Mouse (Mus musculus): ENCODE data around the gene Wdfy2. TPM values are rescaled to one million over a fixed set of nuclear protein-coding genes. Genes with fewer than 3 reads are reported as not detected.
"Not testable (repeated sequence)": the region's sequence is repeated elsewhere in the genome, so short reads cannot be mapped to it uniquely, and the experiment has no call there.

Gene Wdfy2
- total RNA-seq (2017), result 29.0 to 31.6 TPM (median 29.2 TPM) in 3 replicates

GRCm38 (mm10) chr14:62837641-62838252, at the start of gene Wdfy2:
Wdfy2 (plus strand) TSS chr14:62837678.
- peak; percentile 6 for ATAC-seq (replicated peaks; ENCODE audit: insufficient number of reproducible peaks, low FRiP score, low TSS enrichment, poor library complexity, severe bottlenecking)

GRCm38 (mm10) chr14:62789282-62789681, 48.2 kb upstream of the Wdfy2 start:
- no peak for ATAC-seq (replicated peaks; ENCODE audit: insufficient number of reproducible peaks, low FRiP score, low TSS enrichment, poor library complexity, severe bottlenecking)

GRCm38 (mm10) chr14:62795719-62796118, 41.8 kb upstream of the Wdfy2 start:
- ATAC-seq (replicated peaks; ENCODE audit: insufficient number of reproducible peaks, low FRiP score, low TSS enrichment, poor library complexity, severe bottlenecking), result no peak

GRCm38 (mm10) chr14:62798608-62799101, 38.8 kb upstream of the Wdfy2 start:
- no peak for ATAC-seq (replicated peaks; ENCODE audit: insufficient number of reproducible peaks, low FRiP score, low TSS enrichment, poor library complexity, severe bottlenecking)

- ATAC-seq (replicated peaks; ENCODE audit: insufficient number of reproducible peaks, low FRiP score, low TSS enrichment, poor library complexity, severe bottlenecking), result no peak
These were observed 36.7 kb upstream of the Wdfy2 start for GRCm38 (mm10) chr14:62800791-62801190.

- ATAC-seq (replicated peaks; ENCODE audit: insufficient number of reproducible peaks, low FRiP score, low TSS enrichment, poor library complexity, severe bottlenecking), result no peak
These were observed 34.3 kb upstream of the Wdfy2 start for GRCm38 (mm10) chr14:62803204-62803603.

GRCm38 (mm10) chr14:62806921-62807320, 30.6 kb upstream of the Wdfy2 start:
- no peak for ATAC-seq (replicated peaks; ENCODE audit: insufficient number of reproducible peaks, low FRiP score, low TSS enrichment, poor library complexity, severe bottlenecking)

- ATAC-seq (replicated peaks; ENCODE audit: insufficient number of reproducible peaks, low FRiP score, low TSS enrichment, poor library complexity, severe bottlenecking), result peak; percentile 96
These were observed 28.6 kb upstream of the Wdfy2 start for GRCm38 (mm10) chr14:62808661-62809523.

GRCm38 (mm10) chr14:62812765-62813164, 24.7 kb upstream of the Wdfy2 start:
- ATAC-seq (replicated peaks; ENCODE audit: insufficient number of reproducible peaks, low FRiP score, low TSS enrichment, poor library complexity, severe bottlenecking), result no peak

- ATAC-seq (replicated peaks; ENCODE audit: insufficient number of reproducible peaks, low FRiP score, low TSS enrichment, poor library complexity, severe bottlenecking), result no peak
These were observed 22.9 kb upstream of the Wdfy2 start for GRCm38 (mm10) chr14:62814567-62814966.

GRCm38 (mm10) chr14:62816827-62817226, 20.7 kb upstream of the Wdfy2 start:
- no peak for ATAC-seq (replicated peaks; ENCODE audit: insufficient number of reproducible peaks, low FRiP score, low TSS enrichment, poor library complexity, severe bottlenecking)

GRCm38 (mm10) chr14:62825575-62826332, 11.7 kb upstream of the Wdfy2 start:
- no peak for ATAC-seq (replicated peaks; ENCODE audit: insufficient number of reproducible peaks, low FRiP score, low TSS enrichment, poor library complexity, severe bottlenecking)

- ATAC-seq (replicated peaks; ENCODE audit: insufficient number of reproducible peaks, low FRiP score, low TSS enrichment, poor library complexity, severe bottlenecking), result no peak
These were observed 8.2 kb upstream of the Wdfy2 start for GRCm38 (mm10) chr14:62829291-62829690.

- no peak for ATAC-seq (replicated peaks; ENCODE audit: insufficient number of reproducible peaks, low FRiP score, low TSS enrichment, poor library complexity, severe bottlenecking)
These were observed 5.7 kb upstream of the Wdfy2 start for GRCm38 (mm10) chr14:62831691-62832275.

GRCm38 (mm10) chr14:62833036-62833435, 4.4 kb upstream of the Wdfy2 start:
- ATAC-seq (replicated peaks; ENCODE audit: insufficient number of reproducible peaks, low FRiP score, low TSS enrichment, poor library complexity, severe bottlenecking), result no peak

- no peak for ATAC-seq (replicated peaks; ENCODE audit: insufficient number of reproducible peaks, low FRiP score, low TSS enrichment, poor library complexity, severe bottlenecking)
These were observed 3.9 kb upstream of the Wdfy2 start for GRCm38 (mm10) chr14:62833541-62833940.

- ATAC-seq (replicated peaks; ENCODE audit: insufficient number of reproducible peaks, low FRiP score, low TSS enrichment, poor library complexity, severe bottlenecking), result not testable (repeated sequence)
These were observed 1.7 kb upstream of the Wdfy2 start for GRCm38 (mm10) chr14:62835737-62836136.

GRCm38 (mm10) chr14:62836926-62837640, 395 bp upstream of the Wdfy2 start:
- ATAC-seq (replicated peaks; ENCODE audit: insufficient number of reproducible peaks, low FRiP score, low TSS enrichment, poor library complexity, severe bottlenecking), result peak; percentile 92

Data from monocyte, adult 5-6 weeks (primary cell).